Mouse (Mus musculus): ENCODE results near the gene Itpr2. TPM values are rescaled to one million over a fixed set of nuclear protein-coding genes. Genes with fewer than 3 reads are reported as not detected.

The Itpr2 gene
- polyA plus RNA-seq, 1 experiment = 31.9 TPM

GRCm38 (mm10) chr6:146538071-146538470 lies 36.0 kb upstream of the Itpr2 start:
- WGBS = 68% methylated on average over 2 of the region's 2 CpGs
- no peak for TF ChIP-seq POLR2A (IDR thresholded peaks at IDR 0.05; ENCODE audit: low read depth, low read length)
- TF ChIP-seq CTCF (conservative IDR thresholded peaks at IDR 0.05; ENCODE audit: insufficient read depth, insufficient read length, low read depth, low read length) = no peak
- no peak overlapping the region for H3K27ac ChIP-seq (ENCODE audit: insufficient read depth, low read depth, low read length)
- H3K36me3 ChIP-seq (ENCODE audit: control insufficient read depth, insufficient read depth, low read length) = no peaks in the 10 kb centered on the region
- no peak for DNase-seq
- H3K4me3 ChIP-seq (ENCODE audit: insufficient read depth, low read depth, low read length) = no peak overlapping the region
- H3K27me3 ChIP-seq (replicated peaks; ENCODE audit: control insufficient read depth, insufficient read depth, low read length) = no peaks in the 10 kb centered on the region
- H3K4me1 ChIP-seq (ENCODE audit: control insufficient read depth, insufficient read depth, low read length) = no peaks in the 10 kb centered on the region

GRCm38 (mm10) chr6:146537111-146537510 lies 35.1 kb upstream of the Itpr2 start:
- no peak for TF ChIP-seq CTCF (conservative IDR thresholded peaks at IDR 0.05; ENCODE audit: insufficient read depth, insufficient read length, low read depth, low read length)
- TF ChIP-seq POLR2A (IDR thresholded peaks at IDR 0.05; ENCODE audit: low read depth, low read length) = no peak
- H3K27me3 ChIP-seq (replicated peaks; ENCODE audit: control insufficient read depth, insufficient read depth, low read length) = no peaks in the 10 kb centered on the region
- no peak overlapping the region for H3K4me3 ChIP-seq (ENCODE audit: insufficient read depth, low read depth, low read length)
- WGBS = 95% methylated on average over 4 of the region's 4 CpGs
- DNase-seq = no peak
- H3K36me3 ChIP-seq (ENCODE audit: control insufficient read depth, insufficient read depth, low read length) = no peaks in the 10 kb centered on the region
- H3K27ac ChIP-seq (ENCODE audit: insufficient read depth, low read depth, low read length) = no peak overlapping the region
- H3K4me1 ChIP-seq (ENCODE audit: control insufficient read depth, insufficient read depth, low read length) = no peaks in the 10 kb centered on the region

- TF ChIP-seq POLR2A (IDR thresholded peaks at IDR 0.05; ENCODE audit: low read depth, low read length) (no peak), CTCF (conservative IDR thresholded peaks at IDR 0.05; ENCODE audit: insufficient read depth, insufficient read length, low read depth, low read length) (no peak)
- Histone ChIP-seq H3K27me3 (replicated peaks; ENCODE audit: control insufficient read depth, insufficient read depth, low read length) (no peaks in the 10 kb centered on the region), H3K36me3 (ENCODE audit: control insufficient read depth, insufficient read depth, low read length) (no peaks in the 10 kb centered on the region), H3K27ac (ENCODE audit: insufficient read depth, low read depth, low read length) (no peak overlapping the region), H3K4me3 (ENCODE audit: insufficient read depth, low read depth, low read length) (no peak overlapping the region), H3K4me1 (ENCODE audit: control insufficient read depth, insufficient read depth, low read length) (no peaks in the 10 kb centered on the region)
- DNase-seq = no peak
- 97% methylated on average over 5 of the region's 5 CpGs for WGBS
Measured at GRCm38 (mm10) chr6:146535501-146535900, 33.5 kb upstream of the Itpr2 start.

GRCm38 (mm10) chr6:146533146-146533545 lies 31.1 kb upstream of the Itpr2 start:
- no peaks in the 10 kb centered on the region for H3K27me3 ChIP-seq (replicated peaks; ENCODE audit: control insufficient read depth, insufficient read depth, low read length)
- no peaks in the 10 kb centered on the region for H3K4me1 ChIP-seq (ENCODE audit: control insufficient read depth, insufficient read depth, low read length)
- WGBS = 72% methylated on average over 4 of the region's 4 CpGs
- TF ChIP-seq CTCF (conservative IDR thresholded peaks at IDR 0.05; ENCODE audit: insufficient read depth, insufficient read length, low read depth, low read length) (no peak), POLR2A (IDR thresholded peaks at IDR 0.05; ENCODE audit: low read depth, low read length) (no peak)
- H3K36me3 ChIP-seq (ENCODE audit: control insufficient read depth, insufficient read depth, low read length) = no peaks in the 10 kb centered on the region
- no peak overlapping the region for H3K4me3 ChIP-seq (ENCODE audit: insufficient read depth, low read depth, low read length)
- DNase-seq = no peak
- H3K27ac ChIP-seq (ENCODE audit: insufficient read depth, low read depth, low read length) = no peak overlapping the region

GRCm38 (mm10) chr6:146530769-146531168 lies 28.7 kb upstream of the Itpr2 start:
- H3K4me1 ChIP-seq (ENCODE audit: control insufficient read depth, insufficient read depth, low read length) = no peaks in the 10 kb centered on the region
- DNase-seq = peak; percentile 77
- no peaks in the 10 kb centered on the region for H3K27me3 ChIP-seq (replicated peaks; ENCODE audit: control insufficient read depth, insufficient read depth, low read length)
- WGBS = 35% methylated on average over 5 of the region's 5 CpGs
- TF ChIP-seq POLR2A (IDR thresholded peaks at IDR 0.05; ENCODE audit: low read depth, low read length) (no peak), CTCF (conservative IDR thresholded peaks at IDR 0.05; ENCODE audit: insufficient read depth, insufficient read length, low read depth, low read length) (no peak)
- no peaks in the 10 kb centered on the region for H3K36me3 ChIP-seq (ENCODE audit: control insufficient read depth, insufficient read depth, low read length)
- no peak overlapping the region for H3K4me3 ChIP-seq (ENCODE audit: insufficient read depth, low read depth, low read length)
- peak overlapping the region; percentile 3; the same call in 1 of the 2 replicates for H3K27ac ChIP-seq (ENCODE audit: insufficient read depth, low read depth, low read length)

GRCm38 (mm10) chr6:146530363-146530762 lies 28.3 kb upstream of the Itpr2 start:
- no peak for TF ChIP-seq CTCF (conservative IDR thresholded peaks at IDR 0.05; ENCODE audit: insufficient read depth, insufficient read length, low read depth, low read length)
- no peak for TF ChIP-seq POLR2A (IDR thresholded peaks at IDR 0.05; ENCODE audit: low read depth, low read length)
- Histone ChIP-seq H3K36me3 (ENCODE audit: control insufficient read depth, insufficient read depth, low read length) (no peaks in the 10 kb centered on the region), H3K27me3 (replicated peaks; ENCODE audit: control insufficient read depth, insufficient read depth, low read length) (no peaks in the 10 kb centered on the region), H3K27ac (ENCODE audit: insufficient read depth, low read depth, low read length) (peak overlapping the region; percentile 52), H3K4me1 (ENCODE audit: control insufficient read depth, insufficient read depth, low read length) (no peaks in the 10 kb centered on the region), H3K4me3 (ENCODE audit: insufficient read depth, low read depth, low read length) (no peak overlapping the region)
- WGBS = 56% methylated on average over 7 of the region's 7 CpGs
- no peak for DNase-seq

- TF ChIP-seq POLR2A (IDR thresholded peaks at IDR 0.05; ENCODE audit: low read depth, low read length) (no peak), CTCF (conservative IDR thresholded peaks at IDR 0.05; ENCODE audit: insufficient read depth, insufficient read length, low read depth, low read length) (no peak)
- Histone ChIP-seq H3K27ac (ENCODE audit: insufficient read depth, low read depth, low read length) (no peak overlapping the region), H3K36me3 (ENCODE audit: control insufficient read depth, insufficient read depth, low read length) (no peaks in the 10 kb centered on the region), H3K4me1 (ENCODE audit: control insufficient read depth, insufficient read depth, low read length) (no peaks in the 10 kb centered on the region), H3K4me3 (ENCODE audit: insufficient read depth, low read depth, low read length) (no peak overlapping the region), H3K27me3 (replicated peaks; ENCODE audit: control insufficient read depth, insufficient read depth, low read length) (no peaks in the 10 kb centered on the region)
- DNase-seq = no peak
- WGBS = 51% methylated on average over 2 of the region's 2 CpGs
Measured at GRCm38 (mm10) chr6:146527537-146527936, 25.5 kb upstream of the Itpr2 start.

All from kidney, adult 2 months (tissue).